In genomic region chr17:83353460-83353859, GRCm38 (mm10) we compare ENCODE assay signal across 13 mouse cellular contexts. TPM values are rescaled to one million over a fixed set of nuclear protein-coding genes. Genes with fewer than 3 reads are reported as not detected.
DNase-seq lines count a peak whose midpoint lies in the region; ATAC-seq and TF ChIP-seq lines count a peak whose summit lies in the region.
"Had no signal": no experiment of that assay in that cellular context is flagged by ENCODE, and none has a peak within 500 bp of the region (broad histone marks: within the 10 kb centered on the region; RNA-seq: fewer than 3 reads in every experiment).

No protein-coding gene starts in this region.

- TF ChIP-seq CTCF in hindbrain, postnatal 0 days (IDR thresholded peaks at IDR 0.05; ENCODE audit: low read depth): no peak
- TF ChIP-seq CTCF in midbrain, postnatal 0 days (IDR thresholded peaks at IDR 0.05): no peak

- no peak overlapping the region for H3K4me3 ChIP-seq in hindbrain, postnatal 0 days (ENCODE audit: low read length)
- no peak overlapping the region for H3K4me3 ChIP-seq in hindbrain, embryonic 10.5 days
- H3K4me3 ChIP-seq in midbrain, embryonic 15.5 days: no peak overlapping the region
- H3K4me3 ChIP-seq in midbrain, postnatal 0 days (ENCODE audit: low read depth, low read length): no peak overlapping the region
- H3K4me3 ChIP-seq in embryonic facial prominence, embryonic 15.5 days (replicated peaks): no peak overlapping the region
- no peak overlapping the region for H3K4me3 ChIP-seq in stomach, embryonic 16.5 days (replicated peaks; ENCODE audit: low read length)

- H3K27ac ChIP-seq in hindbrain, postnatal 0 days: no peak overlapping the region
- no peak overlapping the region for H3K27ac ChIP-seq in hindbrain, embryonic 10.5 days
- no peak overlapping the region for H3K27ac ChIP-seq in midbrain, embryonic 15.5 days
- H3K27ac ChIP-seq in midbrain, postnatal 0 days (ENCODE audit: low read depth, low read length): no peak overlapping the region
- H3K27ac ChIP-seq in embryonic facial prominence, embryonic 15.5 days (replicated peaks): no peak overlapping the region
- no peak overlapping the region for H3K27ac ChIP-seq in stomach, embryonic 16.5 days (ENCODE audit: low read length)
- H3K27ac ChIP-seq: macrophage had no signal

- DNase-seq in hindbrain, postnatal 0 days (ENCODE audit: low spot score): no peak
- DNase-seq in hindbrain, embryonic 10.5 days (ENCODE audit: low spot score): no peak
- no peak for DNase-seq in midbrain, postnatal 0 days (ENCODE audit: low spot score)
- no peak for DNase-seq in retina, embryonic 14.5 days (ENCODE audit: low spot score)
- DNase-seq: adrenal gland, postnatal 10 days; cerebellum, adult 18-20 months; gastrocnemius, postnatal 10 days; thymus, postnatal 14 days had no signal

- no peaks in the 10 kb centered on the region for H3K27me3 ChIP-seq in hindbrain, postnatal 0 days (ENCODE audit: insufficient read depth, low read length)
- H3K27me3 ChIP-seq in hindbrain, embryonic 10.5 days (ENCODE audit: insufficient read depth, poor library complexity, severe bottlenecking): no peaks in the 10 kb centered on the region
- H3K27me3 ChIP-seq in midbrain, embryonic 15.5 days (replicated peaks): no peaks in the 10 kb centered on the region
- H3K27me3 ChIP-seq in midbrain, postnatal 0 days (ENCODE audit: insufficient read depth, low read length): no peaks in the 10 kb centered on the region
- H3K27me3 ChIP-seq in embryonic facial prominence, embryonic 15.5 days: no peaks in the 10 kb centered on the region
- H3K27me3 ChIP-seq in stomach, embryonic 16.5 days (ENCODE audit: control insufficient read depth, insufficient read depth, low read length): no peaks in the 10 kb centered on the region

- no peak for ATAC-seq in hindbrain, postnatal 0 days
- no peak for ATAC-seq in midbrain, embryonic 15.5 days (replicated peaks)
- ATAC-seq in midbrain, postnatal 0 days (ENCODE audit: low FRiP score): no peak
- ATAC-seq in embryonic facial prominence, embryonic 15.5 days (ENCODE audit: insufficient number of reproducible peaks, low FRiP score, low TSS enrichment, low read depth): no peak
- ATAC-seq in stomach, embryonic 16.5 days (ENCODE audit: insufficient read depth, low FRiP score): no peak
- ATAC-seq: inflammation-experienced regulatory T-cells, adult 6 months had no signal

- H3K4me2 ChIP-seq in hindbrain, postnatal 0 days (ENCODE audit: low read depth, low read length): peak overlapping the region; percentile 83
- 0 out of 2 replicates have a peak overlapping the region, but pooled peaks have one; percentile 6 for H3K4me2 ChIP-seq in midbrain, embryonic 15.5 days
- no peak overlapping the region for H3K4me2 ChIP-seq in midbrain, postnatal 0 days (ENCODE audit: low read depth, low read length, poor library complexity, severe bottlenecking)
- peak overlapping the region; percentile 63 for H3K4me2 ChIP-seq in embryonic facial prominence, embryonic 15.5 days (replicated peaks)
- H3K4me2 ChIP-seq in stomach, embryonic 16.5 days (ENCODE audit: low read depth, low read length): peak overlapping the region; percentile 88; the same call in 1 of the 2 replicates

- 63% methylated on average over 4 of the region's 4 CpGs for WGBS in hindbrain, postnatal 0 days
- WGBS in hindbrain, embryonic 10.5 days: 60% methylated on average over 4 of the region's 4 CpGs
- WGBS in midbrain, embryonic 15.5 days: 68% methylated on average over 4 of the region's 4 CpGs
- 63% methylated on average over 4 of the region's 4 CpGs for WGBS in midbrain, postnatal 0 days
- WGBS in embryonic facial prominence, embryonic 15.5 days: 21% methylated on average over 4 of the region's 4 CpGs
- 37% methylated on average over 4 of the region's 4 CpGs for WGBS in stomach, embryonic 16.5 days

- no peaks in the 10 kb centered on the region for H3K9me3 ChIP-seq in hindbrain, postnatal 0 days (ENCODE audit: low read length)
- H3K9me3 ChIP-seq in hindbrain, embryonic 10.5 days: no peaks in the 10 kb centered on the region
- no peaks in the 10 kb centered on the region for H3K9me3 ChIP-seq in midbrain, embryonic 15.5 days
- no peaks in the 10 kb centered on the region for H3K9me3 ChIP-seq in midbrain, postnatal 0 days (ENCODE audit: low read length)
- H3K9me3 ChIP-seq in embryonic facial prominence, embryonic 15.5 days (replicated peaks): no peaks in the 10 kb centered on the region
- no peaks in the 10 kb centered on the region for H3K9me3 ChIP-seq in stomach, embryonic 16.5 days (replicated peaks; ENCODE audit: control insufficient read depth, low read length)

- no peaks in the 10 kb centered on the region for H3K36me3 ChIP-seq in hindbrain, postnatal 0 days (ENCODE audit: insufficient read depth, low read length)
- no peaks in the 10 kb centered on the region for H3K36me3 ChIP-seq in hindbrain, embryonic 10.5 days
- no peaks in the 10 kb centered on the region for H3K36me3 ChIP-seq in midbrain, embryonic 15.5 days (replicated peaks)
- no peaks in the 10 kb centered on the region for H3K36me3 ChIP-seq in midbrain, postnatal 0 days (ENCODE audit: insufficient read depth, low read length)
- H3K36me3 ChIP-seq in embryonic facial prominence, embryonic 15.5 days: no peaks in the 10 kb centered on the region
- no peaks in the 10 kb centered on the region for H3K36me3 ChIP-seq in stomach, embryonic 16.5 days (ENCODE audit: control insufficient read depth, insufficient read depth, low read length)

- H3K9ac ChIP-seq in hindbrain, postnatal 0 days (replicated peaks; ENCODE audit: low read length): no peak overlapping the region
- H3K9ac ChIP-seq in midbrain, embryonic 15.5 days: no peak overlapping the region
- no peak overlapping the region for H3K9ac ChIP-seq in midbrain, postnatal 0 days (replicated peaks; ENCODE audit: low read length, poor library complexity, severe bottlenecking)
- no peak overlapping the region for H3K9ac ChIP-seq in embryonic facial prominence, embryonic 15.5 days
- no peak overlapping the region for H3K9ac ChIP-seq in stomach, embryonic 16.5 days (ENCODE audit: low read length)

- H3K4me1 ChIP-seq in hindbrain, postnatal 0 days (ENCODE audit: insufficient read depth, low read length): peaks cover 8% of the 10 kb centered on the region; the same call in 1 of the 2 replicates
- H3K4me1 ChIP-seq in hindbrain, embryonic 10.5 days (replicated peaks): peaks cover 30% of the 10 kb centered on the region
- H3K4me1 ChIP-seq in midbrain, embryonic 15.5 days: peaks cover 17% of the 10 kb centered on the region
- H3K4me1 ChIP-seq in midbrain, postnatal 0 days (ENCODE audit: insufficient read depth, low read length): peaks cover 9% of the 10 kb centered on the region
- peaks cover 18% of the 10 kb centered on the region for H3K4me1 ChIP-seq in embryonic facial prominence, embryonic 15.5 days
- H3K4me1 ChIP-seq in stomach, embryonic 16.5 days (ENCODE audit: control insufficient read depth, insufficient read depth, low read length): peaks cover 18% of the 10 kb centered on the region

RNA-seq across cellular contexts. Expression of gene Eml4, which starts 2.7 kb away (rescaled TPM):
- total RNA-seq in hindbrain, postnatal 0 days (2014; rRNA removed): 42.9 and 47.8 TPM in 2 replicates
- polyA plus RNA-seq in hindbrain, postnatal 0 days (2015; fragmentation: Nextera tagmentation; extraction: Ambion mirVana): 18.7 and 20.2 TPM in 2 replicates
- 37.6 and 43.6 TPM in 2 replicates for polyA plus RNA-seq in hindbrain, embryonic 10.5 days (2016; fragmentation: Nextera tagmentation; extraction: Ambion mirVana)
- 34.0 and 35.2 TPM in 2 replicates for polyA plus RNA-seq in midbrain, embryonic 15.5 days (2015; fragmentation: Nextera tagmentation; extraction: Ambion mirVana)
- total RNA-seq in midbrain, postnatal 0 days (2014; rRNA removed): 51.4 and 56.1 TPM in 2 replicates
- 17.4 and 20.1 TPM in 2 replicates for polyA plus RNA-seq in midbrain, postnatal 0 days (2015; fragmentation: Nextera tagmentation; extraction: Ambion mirVana)
- 29.6 and 33.2 TPM in 2 replicates for polyA plus RNA-seq in embryonic facial prominence, embryonic 15.5 days (2015; fragmentation: Nextera tagmentation; extraction: Ambion mirVana)
- 21.4 and 24.2 TPM in 2 replicates for polyA plus RNA-seq in stomach, embryonic 16.5 days (2015; fragmentation: Nextera tagmentation; extraction: Ambion mirVana)
